In genomic region chr14:76532257-76533169, GRCm38 (mm10) we compare ENCODE assay signal across 8 mouse cellular contexts. TPM values are rescaled to one million over a fixed set of nuclear protein-coding genes. Genes with fewer than 3 reads are reported as not detected.
DNase-seq lines count a peak whose midpoint lies in the region; ATAC-seq and TF ChIP-seq lines count a peak whose summit lies in the region.

No protein-coding gene starts in this region.

- H3K27ac ChIP-seq in ES-Bruce4 (ENCODE audit: insufficient read depth, low read length) = peak overlapping the region; percentile 60
- peak overlapping the region; percentile 55; the same call in 1 of the 2 replicates for H3K27ac ChIP-seq in embryonic facial prominence, embryonic 15.5 days (replicated peaks)

- 30% methylated on average over 20 of the region's 20 CpGs for WGBS in embryonic facial prominence, embryonic 15.5 days

- peak overlapping the region; percentile 39 for H3K4me2 ChIP-seq in embryonic facial prominence, embryonic 15.5 days (replicated peaks)

- no peaks in the 10 kb centered on the region for H3K27me3 ChIP-seq in ES-Bruce4 (ENCODE audit: control insufficient read depth, insufficient read depth, low read length, poor library complexity, severe bottlenecking)
- H3K27me3 ChIP-seq in embryonic facial prominence, embryonic 15.5 days = no peaks in the 10 kb centered on the region

- ATAC-seq in embryonic facial prominence, embryonic 15.5 days (ENCODE audit: insufficient number of reproducible peaks, low FRiP score, low TSS enrichment, low read depth) = peak; percentile 48; the same call in 1 of the 2 replicates
- no peak for ATAC-seq in granulocyte monocyte progenitor cell, adult 5-6 weeks (replicated peaks; ENCODE audit: poor library complexity, severe bottlenecking)

- peak overlapping the region; percentile 54 for H3K4me3 ChIP-seq in ES-Bruce4 (ENCODE audit: low read depth, low read length)
- peak overlapping the region; percentile 17 for H3K4me3 ChIP-seq in embryonic facial prominence, embryonic 15.5 days (replicated peaks)

- DNase-seq in CD4-positive, CD25-positive, alpha-beta regulatory T cell, adult 2 months (ENCODE audit: low read depth, low spot score) = peak; percentile 55
- peak; percentile 75 for DNase-seq in kidney, adult 18-20 months
- peak; percentile 28 for DNase-seq in lung, postnatal 14 days
- peak; percentile 88 to 92 for DNase-seq in spleen, postnatal 4 days (ENCODE audit: low spot score in 2 of 2)
- DNase-seq in layer of hippocampus, adult 8-10 months (ENCODE audit: low spot score in 2 of 2) = no peak

- H3K4me1 ChIP-seq in ES-Bruce4 (ENCODE audit: control insufficient read depth, insufficient read depth, low read length) = peaks cover 5% of the 10 kb centered on the region
- H3K4me1 ChIP-seq in embryonic facial prominence, embryonic 15.5 days = peaks cover 28% of the 10 kb centered on the region

- peak; percentile 50 for TF ChIP-seq POLR2A in ES-Bruce4 (IDR thresholded peaks at IDR 0.05; ENCODE audit: insufficient read depth, low read length)

- TF ChIP-seq CTCF in ES-Bruce4 (IDR thresholded peaks at IDR 0.05; ENCODE audit: low read depth, low read length) = no peak

- H3K9ac ChIP-seq in ES-Bruce4 (ENCODE audit: low read depth, poor library complexity, severe bottlenecking) = peak overlapping the region; percentile 60
- no peak overlapping the region for H3K9ac ChIP-seq in embryonic facial prominence, embryonic 15.5 days

- no peaks in the 10 kb centered on the region for H3K9me3 ChIP-seq in ES-Bruce4 (replicated peaks; ENCODE audit: control insufficient read depth, insufficient read depth, low read length, poor library complexity, severe bottlenecking)
- no peaks in the 10 kb centered on the region for H3K9me3 ChIP-seq in embryonic facial prominence, embryonic 15.5 days (replicated peaks)

- TF ChIP-seq EP300 in ES-Bruce4 (IDR thresholded peaks at IDR 0.05; ENCODE audit: insufficient read depth, low read depth, low read length) = no peak

- no peaks in the 10 kb centered on the region for H3K36me3 ChIP-seq in ES-Bruce4 (ENCODE audit: control insufficient read depth, insufficient read depth, low read length, poor library complexity, severe bottlenecking)
- H3K36me3 ChIP-seq in embryonic facial prominence, embryonic 15.5 days = no peaks in the 10 kb centered on the region

RNA-seq across cellular contexts. Expression of gene Serp2, which starts 24.2 kb away (rescaled TPM):
- polyA plus RNA-seq in ES-Bruce4 (2011; ENCODE audit: insufficient read depth, insufficient read length, low read depth, missing spikeins) = 6.1 and 6.4 TPM in 2 replicates
- 7.3 and 8.3 TPM in 2 replicates for polyA plus RNA-seq in embryonic facial prominence, embryonic 15.5 days (2015; fragmentation: Nextera tagmentation; extraction: Ambion mirVana)
- not detected in 2 replicates for total RNA-seq in granulocyte monocyte progenitor cell, adult 5-6 weeks (2014; fragmentation: Nextera tagmentation)
- total RNA-seq in granulocyte monocyte progenitor cell, adult 5-6 weeks (2017) = not detected in 2 replicates
- total RNA-seq in layer of hippocampus, adult 8-10 months (2022) = 100 to 1,000 TPM; 112 to 138 (median 129) TPM

Comparison
In these comparisons a context has a peak if more than half of its experiments do, and no peak if none do; other contexts are left out.
1. DNase-seq: peak in CD4-positive, CD25-positive, alpha-beta regulatory T cell, adult 2 months (single experiment), kidney, adult 18-20 months (single experiment), lung, postnatal 14 days (single experiment) and spleen, postnatal 4 days (2 of 2); none in layer of hippocampus, adult 8-10 months (0 of 2).
2. RNA of gene Serp2, which starts 24.2 kb away (total RNA-seq): 112 to 138 TPM in layer of hippocampus, adult 8-10 months; not detected in granulocyte monocyte progenitor cell, adult 5-6 weeks; every median in the first group is over 100 times any median in the second.